Mouse (Mus musculus) E14TG2a.4 (cell line): ENCODE measurements around the gene 9930104L06Rik.

Experiments used
- H3K27me3 ChIP-seq: 2 replicates; pipeline ENCODE4 v1.6.1; 2014; ENCODE audit warnings: low read length, control low read depth; ENCODE audit not compliant: insufficient read depth
- H3K36me3 ChIP-seq: 2 replicates; pipeline ENCODE4 v1.6.1; 2014; ENCODE audit warnings: low read length, control low read depth; ENCODE audit not compliant: insufficient read depth
- H3K4me1 ChIP-seq: replicated peaks from 2 replicates; pipeline ENCODE4 v1.6.1; 2014; ENCODE audit warnings: low read depth, low read length, control low read depth
- H3K4me3 ChIP-seq: replicated peaks from 2 replicates; pipeline ENCODE4 v1.5.1; 2014; ENCODE audit warnings: mild to moderate bottlenecking, low read length
- H3K9me3 ChIP-seq: 2 replicates; pipeline ENCODE4 v1.6.1; 2014; ENCODE audit warnings: low read length, control low read depth
- CTCF ChIP-seq: conservative IDR thresholded peaks from 2 replicates; pipeline ENCODE4 v1.5.1; 2014; ENCODE audit warnings: low read length
- NANOG ChIP-seq: IDR thresholded peaks from 2 replicates; pipeline ENCODE4 v1.6.1; 2014; ENCODE audit warnings: borderline replicate concordance, low read length, mixed read lengths
- POU5F1 ChIP-seq: IDR thresholded peaks from 2 replicates; pipeline ENCODE4 v1.6.1; 2014; ENCODE audit warnings: low read length, borderline replicate concordance

The 9930104L06Rik gene

GRCm38 (mm10) chr4:124950181-124951035, 13.6 kb downstream of the 9930104L06Rik start:
- TF ChIP-seq POU5F1 (no peak), NANOG (no peak), CTCF (no peak)
- H3K36me3 ChIP-seq: peaks cover 11% of the 10 kb centered on the region
- no peaks in the 10 kb centered on the region for H3K9me3 ChIP-seq
- H3K4me1 ChIP-seq: peaks cover 4% of the 10 kb centered on the region
- no peak overlapping the region for H3K4me3 ChIP-seq
- H3K27me3 ChIP-seq: peaks cover 19% of the 10 kb centered on the region

- Histone ChIP-seq H3K9me3 (no peaks in the 10 kb centered on the region), H3K4me1 (peaks cover 4% of the 10 kb centered on the region), H3K36me3 (peaks cover 7% of the 10 kb centered on the region), H3K27me3 (peaks cover 23% of the 10 kb centered on the region), H3K4me3 (no peak overlapping the region)
- TF ChIP-seq NANOG (no peak), POU5F1 (no peak), CTCF (no peak)
Observed at GRCm38 (mm10) chr4:124951036-124951433, 14.2 kb downstream of the 9930104L06Rik start.

- Histone ChIP-seq H3K4me1 (no peaks in the 10 kb centered on the region), H3K27me3 (peaks cover 35% of the 10 kb centered on the region), H3K36me3 (no peaks in the 10 kb centered on the region), H3K4me3 (no peak overlapping the region), H3K9me3 (no peaks in the 10 kb centered on the region)
- TF ChIP-seq NANOG: no peak
- TF ChIP-seq CTCF: no peak
- no peak for TF ChIP-seq POU5F1
Observed at GRCm38 (mm10) chr4:124953546-124953945, 16.7 kb downstream of the 9930104L06Rik start.

DNA sequence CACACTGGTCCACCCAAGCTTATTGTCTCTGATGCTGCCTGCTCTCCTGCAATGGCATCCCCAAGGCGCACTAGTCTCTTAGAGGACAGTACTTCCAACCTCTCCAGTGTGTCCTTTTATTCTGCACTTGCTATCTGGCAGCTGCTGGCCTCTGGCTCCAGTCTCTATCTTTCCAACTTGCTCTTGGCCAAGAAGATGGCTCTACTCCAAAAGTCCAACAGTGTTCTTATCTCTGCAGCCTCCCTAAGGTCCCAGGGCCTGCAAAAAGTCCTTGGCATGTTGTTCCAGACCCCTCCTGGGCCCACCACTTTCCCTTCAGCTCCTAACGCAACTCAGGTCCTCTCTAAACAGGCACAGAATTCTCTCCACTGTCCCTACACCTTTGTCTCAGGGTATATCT, 20.4 kb downstream of the 9930104L06Rik start:
- no peak overlapping the region for H3K4me3 ChIP-seq
- 0 out of 2 replicates have a peak, but pooled peaks cover under 1% of the 10 kb centered on the region for H3K4me1 ChIP-seq
- peaks cover 33% of the 10 kb centered on the region for H3K27me3 ChIP-seq
- no peaks in the 10 kb centered on the region for H3K36me3 ChIP-seq
- no peak for TF ChIP-seq NANOG
- TF ChIP-seq CTCF: no peak
- no peak for TF ChIP-seq POU5F1
- no peaks in the 10 kb centered on the region for H3K9me3 ChIP-seq

- Histone ChIP-seq H3K4me1 (0 out of 2 replicates have a peak, but pooled peaks cover 5% of the 10 kb centered on the region), H3K27me3 (peaks cover 16% of the 10 kb centered on the region), H3K36me3 (no peaks in the 10 kb centered on the region), H3K4me3 (no peak overlapping the region), H3K9me3 (no peaks in the 10 kb centered on the region)
- TF ChIP-seq POU5F1: no peak
- no peak for TF ChIP-seq NANOG
- TF ChIP-seq CTCF: no peak
Observed at GRCm38 (mm10) chr4:124959062-124959461, 22.2 kb downstream of the 9930104L06Rik start.

- H3K36me3 ChIP-seq: no peaks in the 10 kb centered on the region
- TF ChIP-seq NANOG: no peak
- no peak for TF ChIP-seq CTCF
- no peak for TF ChIP-seq POU5F1
- H3K27me3 ChIP-seq: peaks cover 21% of the 10 kb centered on the region
- no peaks in the 10 kb centered on the region for H3K9me3 ChIP-seq
- no peak overlapping the region for H3K4me3 ChIP-seq
- H3K4me1 ChIP-seq: peaks cover 8% of the 10 kb centered on the region; the same call in 1 of the 2 replicates
Observed at GRCm38 (mm10) chr4:124960940-124961339, 24.1 kb downstream of the 9930104L06Rik start.

- TF ChIP-seq CTCF: no peak
- TF ChIP-seq POU5F1: no peak
- H3K9me3 ChIP-seq: no peaks in the 10 kb centered on the region
- no peak overlapping the region for H3K4me3 ChIP-seq
- peaks cover 8% of the 10 kb centered on the region for H3K27me3 ChIP-seq
- peaks cover 8% of the 10 kb centered on the region; the same call in 1 of the 2 replicates for H3K4me1 ChIP-seq
- no peaks in the 10 kb centered on the region for H3K36me3 ChIP-seq
Observed at GRCm38 (mm10) chr4:124962576-124962975, 25.7 kb downstream of the 9930104L06Rik start.

GRCm38 (mm10) chr4:124964912-124965599, 28.2 kb downstream of the 9930104L06Rik start:
- peaks cover 18% of the 10 kb centered on the region for H3K4me1 ChIP-seq
- no peak for TF ChIP-seq NANOG
- no peaks in the 10 kb centered on the region for H3K9me3 ChIP-seq
- H3K27me3 ChIP-seq: peaks cover 27% of the 10 kb centered on the region; the same call in 1 of the 2 replicates
- no peaks in the 10 kb centered on the region for H3K36me3 ChIP-seq
- peak overlapping the region; percentile 10; the same call in 1 of the 2 replicates for H3K4me3 ChIP-seq
